Mouse (Mus musculus): ENCODE measurements around the gene Chka. TPM values are rescaled to one million over a fixed set of nuclear protein-coding genes. Genes with fewer than 3 reads are reported as not detected.
A peak's percentile ranks its signal among the peaks of the same experiment; 100 is the strongest.

Chka gene
- 59.8 and 60.8 TPM in 2 replicates for polyA plus RNA-seq (2014; fragmentation: Nextera tagmentation; extraction: Ambion mirVana)

DNA sequence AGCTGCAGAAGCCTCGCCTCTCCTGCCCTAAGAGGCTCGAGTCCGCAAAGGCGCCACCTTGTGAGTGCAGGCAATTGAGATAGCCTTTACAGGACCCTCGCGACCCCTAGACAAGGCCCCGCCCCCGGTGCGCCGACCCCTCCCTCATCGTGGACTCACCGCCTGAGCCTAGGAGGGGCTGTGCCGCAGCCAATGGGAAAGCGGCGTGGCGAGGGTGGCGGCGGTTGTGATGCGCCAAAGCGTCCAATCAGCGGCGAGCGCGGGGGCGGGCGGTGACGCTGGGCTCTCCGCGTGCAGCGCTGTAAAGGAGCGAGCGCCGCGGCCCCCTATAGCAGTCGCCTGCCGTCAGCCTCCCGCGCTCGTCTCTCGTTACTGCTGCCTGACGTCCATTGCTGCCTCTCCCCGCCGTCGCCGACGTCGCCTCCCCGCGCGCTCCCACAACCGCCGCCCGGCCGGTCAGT is at the start of gene Chka:
TSS of gene Chka (plus strand) at position 272 of the 461 bp plus-strand sequence.
- H3K27me3 ChIP-seq (ENCODE audit: control insufficient read depth, insufficient read depth, low read length) = no peaks in the 10 kb centered on the region
- peak within 1 kb of the TSS; percentile 63 for H3K4me2 ChIP-seq (replicated peaks; ENCODE audit: low read depth, low read length)
- H3K9me3 ChIP-seq (ENCODE audit: control insufficient read depth, low read depth, low read length) = no peaks in the 10 kb centered on the region
- WGBS = under 1% methylated on average over 54 of the region's 54 CpGs
- ATAC-seq (ENCODE audit: insufficient number of reproducible peaks, insufficient read depth, low FRiP score, low read depth) = peak; percentile 99
- peaks cover 18% of the 10 kb centered on the region; the same call in 1 of the 2 replicates for H3K4me1 ChIP-seq (ENCODE audit: control insufficient read depth, insufficient read depth, low read length)
- H3K9ac ChIP-seq (replicated peaks; ENCODE audit: low read depth, low read length) = peak within 1 kb of the TSS; percentile 91
- H3K36me3 ChIP-seq (ENCODE audit: control insufficient read depth, insufficient read depth, low read length) = no peaks in the 10 kb centered on the region
- peak within 1 kb of the TSS; percentile 99 for H3K27ac ChIP-seq (ENCODE audit: low read length)
- H3K4me3 ChIP-seq (ENCODE audit: low read depth, low read length) = peak within 1 kb of the TSS; percentile 75

DNA sequence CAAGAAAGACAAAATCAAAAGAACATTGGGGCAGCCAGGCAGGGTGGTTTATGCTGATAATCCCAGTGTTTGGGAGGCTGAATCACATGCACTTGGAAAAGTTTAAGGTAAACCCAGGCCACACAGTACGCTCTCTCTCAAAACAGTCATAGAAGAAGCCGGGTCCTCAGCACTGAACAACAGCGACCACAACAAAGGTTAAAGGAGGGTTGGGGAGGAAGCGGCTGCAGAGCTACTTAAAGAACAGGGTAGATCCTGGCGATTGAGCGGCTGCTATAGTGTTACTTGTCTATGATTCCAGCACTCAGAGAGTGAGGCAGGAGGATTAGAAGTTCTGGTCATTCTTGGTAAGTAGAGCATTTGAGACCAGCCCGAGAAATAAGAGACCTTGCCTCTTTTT is 46.0 kb upstream of the Chka start:
- 90% methylated on average over 7 of the region's 7 CpGs for WGBS
- Histone ChIP-seq H3K36me3 (ENCODE audit: control insufficient read depth, insufficient read depth, low read length) (peaks cover 75% of the 10 kb centered on the region), H3K9ac (replicated peaks; ENCODE audit: low read depth, low read length) (no peak overlapping the region)

DNA sequence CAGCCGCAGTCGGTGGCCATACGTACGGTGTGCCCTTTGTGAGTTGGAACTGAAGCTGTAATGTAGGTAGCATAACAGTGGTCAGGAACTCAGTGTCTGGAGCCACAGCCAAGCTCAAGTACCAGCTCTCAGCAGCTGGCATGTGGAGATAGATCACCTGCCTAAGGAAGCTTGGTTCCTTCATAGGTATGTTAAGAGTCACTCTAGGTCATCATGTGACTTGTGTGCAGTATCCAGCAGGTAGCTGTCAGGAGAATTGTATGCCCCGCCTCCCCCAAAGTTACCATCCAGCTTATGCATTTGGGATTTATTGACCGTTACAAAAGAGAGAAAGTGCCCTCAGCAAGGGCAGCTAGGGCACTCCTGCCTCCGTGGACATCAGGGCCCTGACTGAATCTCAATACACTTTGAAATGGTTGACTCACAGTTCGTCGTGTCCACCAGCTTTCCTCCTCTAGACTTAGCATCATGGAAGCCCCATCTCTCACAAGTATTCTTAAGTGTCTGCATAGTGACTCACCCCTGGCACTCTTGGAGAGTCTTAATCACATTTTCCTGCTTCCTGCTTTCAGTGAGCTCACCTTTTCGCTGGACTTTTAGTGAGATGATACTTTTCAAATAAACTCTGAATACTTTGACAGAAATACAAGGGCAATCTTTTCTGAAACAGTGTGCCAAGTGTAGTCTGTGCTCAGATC is 40.9 kb upstream of the Chka start:
- H3K4me1 ChIP-seq (ENCODE audit: control insufficient read depth, insufficient read depth, low read length) = no peaks in the 10 kb centered on the region
- peaks cover 53% of the 10 kb centered on the region for H3K36me3 ChIP-seq (ENCODE audit: control insufficient read depth, insufficient read depth, low read length)
- no peak for ATAC-seq (ENCODE audit: insufficient number of reproducible peaks, insufficient read depth, low FRiP score, low read depth)
- H3K27ac ChIP-seq (ENCODE audit: low read length) = no peak overlapping the region
- H3K9me3 ChIP-seq (ENCODE audit: control insufficient read depth, low read depth, low read length) = no peaks in the 10 kb centered on the region
- H3K9ac ChIP-seq (replicated peaks; ENCODE audit: low read depth, low read length) = no peak overlapping the region
- 92% methylated on average over 10 of the region's 10 CpGs for WGBS
- no peak overlapping the region for H3K4me2 ChIP-seq (replicated peaks; ENCODE audit: low read depth, low read length)
- H3K27me3 ChIP-seq (ENCODE audit: control insufficient read depth, insufficient read depth, low read length) = no peaks in the 10 kb centered on the region
- H3K4me3 ChIP-seq (ENCODE audit: low read depth, low read length) = no peak overlapping the region

More for the DNA sequence above, 46.0 kb upstream of the Chka start:
- no peaks in the 10 kb centered on the region for H3K9me3 ChIP-seq (ENCODE audit: control insufficient read depth, low read depth, low read length)
- no peak overlapping the region for H3K4me3 ChIP-seq (ENCODE audit: low read depth, low read length)
- H3K4me2 ChIP-seq (replicated peaks; ENCODE audit: low read depth, low read length) = no peak overlapping the region
- H3K27ac ChIP-seq (ENCODE audit: low read length) = no peak overlapping the region
- H3K27me3 ChIP-seq (ENCODE audit: control insufficient read depth, insufficient read depth, low read length) = no peaks in the 10 kb centered on the region
- H3K4me1 ChIP-seq (ENCODE audit: control insufficient read depth, insufficient read depth, low read length) = no peaks in the 10 kb centered on the region
- no peak for ATAC-seq (ENCODE audit: insufficient number of reproducible peaks, insufficient read depth, low FRiP score, low read depth)

DNA sequence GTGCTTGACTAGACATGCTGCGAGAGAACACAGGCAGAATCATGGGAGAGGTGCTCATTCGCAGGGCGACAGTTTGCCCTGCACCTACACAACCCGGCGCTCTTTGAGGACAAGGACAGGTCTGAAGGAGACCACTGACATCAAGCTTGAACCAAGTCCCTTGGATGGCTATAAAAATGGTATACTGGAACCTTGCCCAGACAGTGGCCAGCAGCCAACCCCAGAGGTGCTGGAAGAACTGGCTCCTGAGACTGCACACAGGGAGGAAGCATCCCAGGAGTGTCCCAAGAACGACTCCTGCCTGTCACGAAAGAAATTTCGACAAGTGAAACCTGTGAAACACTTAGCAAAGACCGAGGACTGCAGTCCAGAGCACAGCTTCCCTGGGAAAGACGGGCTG is 37.1 kb upstream of the Chka start:
- H3K9me3 ChIP-seq (ENCODE audit: control insufficient read depth, low read depth, low read length) = no peaks in the 10 kb centered on the region
- H3K27me3 ChIP-seq (ENCODE audit: control insufficient read depth, insufficient read depth, low read length) = no peaks in the 10 kb centered on the region
- 91% methylated on average over 10 of the region's 10 CpGs for WGBS
- H3K36me3 ChIP-seq (ENCODE audit: control insufficient read depth, insufficient read depth, low read length) = peaks cover 41% of the 10 kb centered on the region
- no peak overlapping the region for H3K4me3 ChIP-seq (ENCODE audit: low read depth, low read length)
- H3K27ac ChIP-seq (ENCODE audit: low read length) = no peak overlapping the region
- H3K4me2 ChIP-seq (replicated peaks; ENCODE audit: low read depth, low read length) = no peak overlapping the region
- no peak overlapping the region for H3K9ac ChIP-seq (replicated peaks; ENCODE audit: low read depth, low read length)
- no peak for ATAC-seq (ENCODE audit: insufficient number of reproducible peaks, insufficient read depth, low FRiP score, low read depth)
- no peaks in the 10 kb centered on the region for H3K4me1 ChIP-seq (ENCODE audit: control insufficient read depth, insufficient read depth, low read length)

DNA sequence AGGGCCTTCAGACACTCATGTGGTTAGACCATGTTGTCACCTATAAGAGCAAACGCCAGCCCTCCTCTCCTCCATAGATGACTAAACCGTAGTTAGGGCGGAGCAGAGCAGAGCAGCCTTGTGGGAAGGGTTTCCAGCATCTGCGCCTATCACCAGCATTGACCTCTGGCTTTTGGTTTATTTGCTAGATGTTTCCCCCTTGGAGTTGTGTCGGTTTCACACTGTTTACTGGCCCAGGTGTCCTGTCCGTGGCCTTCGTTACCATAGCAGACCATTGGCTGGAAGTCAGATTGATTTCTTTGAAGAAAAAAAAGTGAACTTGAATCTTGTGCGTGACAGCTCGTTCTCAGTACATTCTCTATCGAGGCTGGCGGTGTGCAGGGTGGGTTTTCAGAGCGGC is 35.7 kb upstream of the Chka start:
- Histone ChIP-seq H3K4me3 (ENCODE audit: low read depth, low read length) (no peak overlapping the region), H3K9me3 (ENCODE audit: control insufficient read depth, low read depth, low read length) (no peaks in the 10 kb centered on the region), H3K27ac (ENCODE audit: low read length) (no peak overlapping the region), H3K9ac (replicated peaks; ENCODE audit: low read depth, low read length) (no peak overlapping the region), H3K4me2 (replicated peaks; ENCODE audit: low read depth, low read length) (no peak overlapping the region), H3K27me3 (ENCODE audit: control insufficient read depth, insufficient read depth, low read length) (no peaks in the 10 kb centered on the region), H3K4me1 (ENCODE audit: control insufficient read depth, insufficient read depth, low read length) (no peaks in the 10 kb centered on the region), H3K36me3 (ENCODE audit: control insufficient read depth, insufficient read depth, low read length) (peaks cover 28% of the 10 kb centered on the region)
- 77% methylated on average over 12 of the region's 12 CpGs for WGBS
- no peak for ATAC-seq (ENCODE audit: insufficient number of reproducible peaks, insufficient read depth, low FRiP score, low read depth)

DNA sequence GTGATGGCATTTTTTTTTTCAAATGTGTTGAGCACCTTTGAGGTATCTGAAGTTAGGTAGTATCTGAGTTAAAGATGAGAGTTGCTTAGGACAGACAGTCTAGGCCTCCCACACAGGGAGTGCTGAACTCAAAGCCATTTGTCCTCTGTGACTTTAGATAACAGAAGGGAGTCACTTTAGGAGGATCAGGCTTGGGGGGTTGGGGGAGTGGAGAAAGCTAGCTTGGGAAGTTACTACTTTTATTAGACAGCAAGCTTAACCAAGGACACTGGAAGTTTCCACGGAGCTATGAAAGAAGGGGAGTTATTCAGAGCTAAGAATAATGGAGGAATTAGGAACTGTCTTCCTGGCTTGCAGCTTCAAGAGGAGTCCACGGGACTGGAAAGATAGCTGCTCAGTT is 32.5 kb upstream of the Chka start:
- ATAC-seq (ENCODE audit: insufficient number of reproducible peaks, insufficient read depth, low FRiP score, low read depth) = no peak
- no peak overlapping the region for H3K4me2 ChIP-seq (replicated peaks; ENCODE audit: low read depth, low read length)
- H3K9me3 ChIP-seq (ENCODE audit: control insufficient read depth, low read depth, low read length) = no peaks in the 10 kb centered on the region
- 62% methylated on average over 2 of the region's 2 CpGs for WGBS
- no peak overlapping the region for H3K27ac ChIP-seq (ENCODE audit: low read length)
- no peaks in the 10 kb centered on the region for H3K4me1 ChIP-seq (ENCODE audit: control insufficient read depth, insufficient read depth, low read length)
- H3K9ac ChIP-seq (replicated peaks; ENCODE audit: low read depth, low read length) = no peak overlapping the region
- no peak overlapping the region for H3K4me3 ChIP-seq (ENCODE audit: low read depth, low read length)
- no peaks in the 10 kb centered on the region for H3K27me3 ChIP-seq (ENCODE audit: control insufficient read depth, insufficient read depth, low read length)
- H3K36me3 ChIP-seq (ENCODE audit: control insufficient read depth, insufficient read depth, low read length) = peaks cover 24% of the 10 kb centered on the region

DNA sequence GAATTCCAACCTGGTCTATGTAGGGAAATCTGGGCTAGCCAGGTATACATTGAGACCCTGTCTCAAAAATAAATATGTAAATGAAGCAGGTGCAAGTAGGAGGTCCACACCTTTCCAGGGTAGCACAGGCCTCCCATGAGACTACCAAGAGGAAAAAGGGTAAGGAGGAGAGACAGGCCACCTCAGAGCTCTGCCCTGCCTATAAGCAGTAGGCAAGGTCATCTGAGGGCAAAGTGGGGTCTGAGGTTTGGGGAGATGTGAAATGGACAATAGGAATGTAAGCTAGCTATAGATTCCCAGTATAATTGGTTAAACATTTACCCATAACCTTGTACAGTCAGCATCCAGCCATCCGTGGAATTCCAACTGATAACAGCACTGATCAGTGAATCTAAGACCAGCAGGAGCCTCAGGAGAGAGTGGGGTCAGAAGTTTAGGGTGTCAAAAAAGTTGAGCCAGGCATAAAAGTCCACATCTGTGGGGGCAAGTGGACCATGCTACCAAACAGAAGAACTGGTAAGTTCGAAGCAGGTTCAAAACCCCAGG is 31.6 kb upstream of the Chka start:
- Histone ChIP-seq H3K4me2 (replicated peaks; ENCODE audit: low read depth, low read length) (no peak overlapping the region), H3K27ac (ENCODE audit: low read length) (no peak overlapping the region), H3K9me3 (ENCODE audit: control insufficient read depth, low read depth, low read length) (no peaks in the 10 kb centered on the region), H3K9ac (replicated peaks; ENCODE audit: low read depth, low read length) (no peak overlapping the region), H3K4me3 (ENCODE audit: low read depth, low read length) (no peak overlapping the region), H3K36me3 (ENCODE audit: control insufficient read depth, insufficient read depth, low read length) (peaks cover 15% of the 10 kb centered on the region), H3K4me1 (ENCODE audit: control insufficient read depth, insufficient read depth, low read length) (no peaks in the 10 kb centered on the region), H3K27me3 (ENCODE audit: control insufficient read depth, insufficient read depth, low read length) (no peaks in the 10 kb centered on the region)
- no peak for ATAC-seq (ENCODE audit: insufficient number of reproducible peaks, insufficient read depth, low FRiP score, low read depth)
- 60% methylated on average over 2 of the region's 2 CpGs for WGBS

DNA sequence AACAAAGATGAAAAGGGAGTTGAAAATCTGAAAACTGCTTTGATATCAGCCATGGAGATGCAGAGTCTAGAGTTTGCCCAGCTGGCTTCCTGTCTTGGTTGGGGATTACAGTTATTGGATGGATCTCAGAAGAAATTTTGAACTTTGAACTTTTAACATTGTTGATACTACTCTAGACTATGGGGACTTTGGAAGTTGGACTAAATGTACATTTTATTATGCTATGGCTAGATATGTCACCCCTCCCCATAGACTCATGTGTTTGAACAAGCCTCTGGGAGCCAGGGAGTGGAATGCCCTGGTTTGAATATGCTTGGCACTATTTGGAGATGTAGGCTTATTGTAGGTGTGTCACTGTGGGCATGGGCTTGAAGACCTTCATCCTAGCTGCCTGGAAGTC is 26.5 kb upstream of the Chka start:
- Histone ChIP-seq H3K9me3 (ENCODE audit: control insufficient read depth, low read depth, low read length) (no peaks in the 10 kb centered on the region), H3K27me3 (ENCODE audit: control insufficient read depth, insufficient read depth, low read length) (no peaks in the 10 kb centered on the region), H3K27ac (ENCODE audit: low read length) (no peak overlapping the region), H3K36me3 (ENCODE audit: control insufficient read depth, insufficient read depth, low read length) (no peaks in the 10 kb centered on the region), H3K4me2 (replicated peaks; ENCODE audit: low read depth, low read length) (no peak overlapping the region), H3K4me1 (ENCODE audit: control insufficient read depth, insufficient read depth, low read length) (no peaks in the 10 kb centered on the region), H3K4me3 (ENCODE audit: low read depth, low read length) (no peak overlapping the region), H3K9ac (replicated peaks; ENCODE audit: low read depth, low read length) (no peak overlapping the region)
- ATAC-seq (ENCODE audit: insufficient number of reproducible peaks, insufficient read depth, low FRiP score, low read depth) = no peak
